Mouse (Mus musculus): ENCODE data around the gene Lst1. TPM values are rescaled to one million over a fixed set of nuclear protein-coding genes. Genes with fewer than 3 reads are reported as not detected.
"Not testable (repeated sequence)": the region's sequence is repeated elsewhere in the genome, so short reads cannot be mapped to it uniquely, and the experiment has no call there.

The Lst1 gene
- 10 to 100 TPM in 1 of 2 experiments, 1 to 10 TPM in 1; 6.1 to 10.1 TPM for total RNA-seq (2021)

DNA sequence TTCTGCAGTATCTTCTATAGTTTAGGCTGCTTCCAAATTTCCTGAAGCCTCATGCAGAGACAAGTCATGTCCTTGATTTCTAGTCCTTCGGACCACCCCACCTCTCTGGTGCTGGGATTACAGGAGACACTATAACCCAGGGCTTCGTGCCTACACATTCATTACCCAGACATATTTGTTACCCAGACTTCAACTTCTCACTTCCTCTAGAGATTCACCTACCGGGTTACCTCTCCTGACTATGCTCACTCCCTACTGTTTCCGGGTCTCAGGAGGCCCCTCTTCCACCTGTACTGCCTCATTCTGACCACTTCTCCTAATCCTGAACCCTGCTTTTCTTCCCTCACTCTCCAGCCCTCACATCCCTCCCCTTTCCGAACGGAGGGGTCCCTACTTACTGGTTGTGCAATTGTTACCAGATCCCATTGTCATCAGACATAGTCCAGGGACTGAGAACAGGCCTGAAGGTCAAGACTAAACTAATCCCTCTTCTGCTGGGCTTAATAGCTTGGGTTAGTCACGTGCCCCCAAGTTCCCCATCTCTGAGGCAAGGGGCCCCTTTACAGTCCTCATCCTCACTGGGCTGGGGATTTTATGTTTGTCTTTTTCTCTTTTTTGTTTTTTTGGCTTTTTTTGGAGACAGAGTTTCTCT, at the start of gene Lst1:
Gene Lst1 (minus strand): TSS at position 481 of the 652 bp plus-strand sequence.
- intact Hi-C loops (cut with DNase I): no loop called here
- DNase-seq (ENCODE audit: low spot score in 2 of 2): no peak

DNA sequence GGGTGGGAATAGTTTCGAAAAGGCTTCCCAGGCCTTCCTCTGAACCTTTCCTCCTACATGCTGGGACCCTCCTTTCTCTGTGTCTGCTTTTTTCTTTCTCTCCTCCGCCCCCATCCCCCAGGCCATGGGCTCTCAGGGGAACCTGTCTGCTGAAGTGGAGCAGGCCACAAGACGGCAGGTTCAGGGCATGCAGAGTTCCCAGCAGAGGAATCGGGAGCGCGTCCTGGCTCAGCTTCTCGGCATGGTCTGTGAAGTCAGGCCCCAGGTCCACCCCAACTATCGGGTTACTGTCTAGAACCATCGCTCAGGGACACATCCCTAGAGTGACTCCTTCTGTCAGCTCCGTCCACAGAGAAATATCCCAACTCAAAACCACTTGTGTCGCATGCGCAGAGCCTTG, 49.3 kb upstream of the Lst1 start:
- DNase-seq (ENCODE audit: low spot score in 2 of 2): no peak
- intact Hi-C loops (cut with DNase I): no loop called here

DNA sequence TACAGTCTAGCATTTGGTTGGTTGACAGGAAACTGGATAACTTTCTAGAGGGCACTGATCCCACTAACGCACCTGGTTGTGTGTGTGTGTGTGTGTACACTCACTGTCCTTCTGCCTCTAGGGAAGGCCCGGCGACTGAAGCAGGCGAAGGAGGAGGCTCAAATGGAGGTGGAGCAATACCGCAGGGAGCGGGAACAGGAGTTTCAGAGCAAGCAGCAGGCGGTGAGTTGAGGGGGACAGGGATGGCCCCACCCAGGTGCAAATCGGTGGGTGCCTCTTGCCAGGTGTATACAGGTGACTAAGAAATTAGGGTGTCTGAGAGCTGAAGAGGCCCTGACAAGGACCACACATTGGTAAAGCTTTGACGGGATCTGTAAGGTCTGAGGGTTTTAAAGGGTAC, 48.8 kb upstream of the Lst1 start:
- peak in 1 of 2 experiments; percentile 62 for DNase-seq (ENCODE audit: low spot score in 2 of 2)
- intact Hi-C loops (cut with DNase I): loop anchor here (1.0 kb wide), 1 partner anchor 116 kb away; the partner anchor contains the start of gene Gpank1

DNA sequence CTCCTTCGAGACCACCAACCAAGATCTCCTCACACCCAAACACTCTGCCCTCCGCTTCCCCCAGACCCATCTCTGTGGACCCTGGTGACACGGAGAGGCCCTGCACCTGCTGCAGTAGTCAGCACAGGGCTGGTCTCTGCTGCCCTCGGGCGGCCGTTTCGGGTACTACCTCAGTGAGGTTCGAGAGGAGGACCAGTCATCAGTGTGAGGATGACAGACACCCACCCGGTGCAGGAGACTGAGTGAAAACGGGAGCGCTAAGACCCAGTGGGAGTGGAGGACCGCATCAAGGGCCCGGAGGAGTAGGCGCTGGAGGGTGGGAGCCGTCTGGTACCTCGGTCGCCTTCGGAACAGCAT, 48.1 kb upstream of the Lst1 start:
- intact Hi-C loops (cut with DNase I): loop anchor here (1.0 kb wide), 1 partner anchor 115 kb away; the partner anchor contains the start of gene Gpank1

DNA sequence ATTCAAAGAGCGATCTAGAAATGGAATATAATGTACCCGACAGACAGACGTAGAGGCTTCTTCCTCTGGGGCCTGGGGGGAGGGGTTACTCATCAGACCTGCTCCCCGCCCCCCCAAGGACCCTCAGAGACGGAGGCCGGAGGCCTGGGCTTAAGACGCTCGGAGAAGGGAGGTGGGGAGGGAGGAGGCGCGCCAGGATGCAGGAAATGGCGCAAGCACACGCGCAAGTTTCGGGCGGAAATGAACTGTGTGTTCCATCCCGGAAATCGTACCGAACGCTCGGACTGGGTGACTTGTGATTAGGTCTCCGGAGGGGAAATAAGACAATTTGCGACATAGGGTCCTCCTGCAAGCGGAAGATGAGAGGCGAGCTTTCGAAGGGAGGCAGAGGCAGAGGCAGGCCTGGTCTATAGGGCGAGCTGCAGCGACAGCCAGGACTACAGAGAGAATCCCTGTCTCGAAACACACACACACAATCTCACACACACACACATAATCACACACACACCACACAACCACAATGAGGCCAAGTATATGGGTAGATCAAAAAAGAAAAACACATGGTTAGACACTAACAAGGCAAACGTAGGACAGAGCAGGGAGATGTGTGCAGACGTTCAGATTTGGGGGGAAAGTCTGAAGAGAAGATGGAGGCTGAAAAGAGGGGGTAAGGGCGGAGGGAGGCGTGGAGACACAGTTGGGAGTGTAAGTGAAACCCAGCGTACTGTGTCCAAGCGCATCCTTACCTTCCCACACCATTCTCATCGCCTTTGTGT, 47.6 kb upstream of the Lst1 start, which contains the start of gene Nfkbil1:
Gene Nfkbil1 (minus strand): TSS at position 179 of the 776 bp plus-strand sequence.
- DNase-seq (ENCODE audit: low spot score in 2 of 2): peak; percentile 91 to 98
- intact Hi-C loops (cut with DNase I): loop anchor here (1.0 kb wide), 2 partner anchors 71 to 115 kb away; partner anchors contain the start of gene Gpank1

More for the DNA sequence above, 48.1 kb upstream of the Lst1 start:
- peak; percentile 99 for DNase-seq (ENCODE audit: low spot score in 2 of 2)

DNA sequence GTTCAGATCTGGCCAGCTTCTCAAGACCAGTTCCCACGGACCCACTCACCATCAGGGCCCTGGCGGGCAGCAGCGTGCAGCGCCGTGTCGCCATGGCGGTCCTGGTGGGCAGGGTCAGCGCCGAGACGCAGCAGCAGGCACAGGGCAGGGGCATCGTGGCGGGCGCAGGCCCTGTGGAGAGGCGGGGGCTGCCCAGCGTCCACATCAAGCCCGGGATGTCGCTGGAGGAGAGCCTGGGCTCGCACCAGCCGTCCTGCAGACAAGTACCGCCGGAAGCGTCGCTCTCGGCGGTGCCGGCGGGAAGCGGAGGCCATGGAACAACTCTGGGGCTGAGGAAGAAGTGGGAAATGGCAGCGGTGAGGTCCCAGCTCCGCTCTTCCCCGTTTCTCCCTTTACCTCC, 46.7 kb upstream of the Lst1 start:
- intact Hi-C loops (cut with DNase I): loop anchor here (1.0 to 5.0 kb wide), 2 partner anchors 38 to 70 kb away; no protein-coding TSS in a partner anchor
- no peak for DNase-seq (ENCODE audit: low spot score in 2 of 2)

DNA sequence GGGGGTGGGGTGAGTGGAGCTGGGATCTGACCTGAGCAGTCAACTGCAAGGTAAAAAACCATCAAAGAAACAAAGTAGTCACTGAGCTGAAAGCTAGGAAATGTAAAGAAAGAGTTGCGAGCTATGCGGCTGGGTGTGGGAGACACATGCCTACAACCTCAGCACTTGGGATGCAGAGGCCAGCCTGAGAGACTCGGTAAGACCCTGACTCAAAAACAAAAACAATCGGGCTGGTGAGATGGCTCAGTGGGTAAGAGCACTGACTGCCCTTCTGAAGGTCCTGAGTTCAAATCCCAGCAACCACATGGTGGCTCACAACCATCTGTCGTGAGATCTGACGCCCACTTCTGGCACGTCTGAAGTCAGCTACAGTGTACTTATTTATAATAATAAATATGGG, 45.9 kb upstream of the Lst1 start:
- not testable (repeated sequence) for DNase-seq (ENCODE audit: low spot score in 2 of 2)
- intact Hi-C loops (cut with DNase I): loop anchor here (5.0 kb wide), 1 partner anchor 37 kb away; no protein-coding TSS in a partner anchor

DNA sequence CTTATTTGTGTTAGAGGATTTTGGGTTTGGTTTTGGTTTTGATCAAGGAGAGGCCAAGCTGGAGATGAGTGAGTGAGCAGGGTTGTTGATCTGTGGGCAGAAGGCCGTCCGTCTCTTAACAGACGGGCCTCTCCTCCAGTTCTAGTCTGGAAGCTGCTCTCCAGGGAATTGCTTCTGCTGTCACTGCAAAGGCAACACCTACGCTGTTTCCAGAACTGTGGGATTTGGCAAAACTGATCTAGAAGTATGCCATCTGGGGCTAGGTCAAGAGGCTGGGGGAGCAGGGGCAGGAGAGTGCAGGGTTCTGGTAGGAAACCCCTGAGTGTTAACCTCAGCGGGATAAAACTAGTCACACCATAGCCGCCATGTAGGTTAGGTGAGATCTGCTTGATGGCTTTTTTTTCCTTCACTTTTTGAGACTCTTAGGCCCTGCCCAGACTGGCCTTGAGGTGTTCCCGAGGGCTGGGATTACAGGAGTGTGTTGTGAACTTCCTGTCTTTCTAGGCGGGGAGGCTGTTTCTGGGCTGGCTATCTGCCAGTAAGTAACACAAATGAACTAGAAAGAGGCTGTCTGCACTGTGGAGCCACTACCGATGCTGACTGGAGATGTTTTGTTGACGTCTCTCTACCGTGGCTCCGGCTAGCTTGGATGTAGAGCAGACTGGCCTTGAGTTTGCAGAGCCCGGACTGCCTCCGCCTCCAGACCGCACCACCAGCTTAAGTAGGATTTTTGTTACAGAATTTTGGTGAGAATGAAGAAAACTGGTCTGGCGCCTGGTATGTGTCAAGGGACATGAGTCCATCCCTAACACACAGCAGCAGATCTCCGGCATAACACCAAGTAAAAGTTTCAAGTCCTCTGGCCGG, 45.1 kb upstream of the Lst1 start, which contains the start of gene Atp6v1g2:
Gene Atp6v1g2 (plus strand): TSS at position 547 of the 867 bp plus-strand sequence.
- intact Hi-C loops (cut with DNase I): loop anchor here (5.0 kb wide), 1 partner anchor 36 kb away; no protein-coding TSS in a partner anchor
- DNase-seq (ENCODE audit: low spot score in 2 of 2): no peak

DNA sequence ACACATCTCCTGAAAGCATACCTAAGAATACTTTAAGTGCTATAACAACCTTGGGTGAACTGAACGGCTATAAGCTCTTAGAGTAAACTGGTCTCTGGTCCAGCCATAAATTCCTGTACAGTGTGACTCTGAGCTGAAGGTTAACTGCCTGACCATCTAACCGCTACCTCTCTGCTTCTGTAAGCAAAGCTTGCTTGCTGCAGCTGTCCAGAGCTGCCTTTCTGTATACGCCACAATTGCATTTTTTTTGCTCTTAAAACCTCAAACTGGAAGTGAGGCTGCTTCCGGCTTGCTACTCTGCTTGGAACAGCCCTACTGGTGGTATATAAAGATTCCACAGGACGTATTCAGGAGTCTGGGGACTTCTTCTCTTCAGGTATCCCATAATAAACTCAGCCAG, 44.4 kb upstream of the Lst1 start:
- intact Hi-C loops (cut with DNase I): loop anchor here (1.0 to 5.0 kb wide), 2 partner anchors 35 to 54 kb away; no protein-coding TSS in a partner anchor
- no peak for DNase-seq (ENCODE audit: low spot score in 2 of 2)

DNA sequence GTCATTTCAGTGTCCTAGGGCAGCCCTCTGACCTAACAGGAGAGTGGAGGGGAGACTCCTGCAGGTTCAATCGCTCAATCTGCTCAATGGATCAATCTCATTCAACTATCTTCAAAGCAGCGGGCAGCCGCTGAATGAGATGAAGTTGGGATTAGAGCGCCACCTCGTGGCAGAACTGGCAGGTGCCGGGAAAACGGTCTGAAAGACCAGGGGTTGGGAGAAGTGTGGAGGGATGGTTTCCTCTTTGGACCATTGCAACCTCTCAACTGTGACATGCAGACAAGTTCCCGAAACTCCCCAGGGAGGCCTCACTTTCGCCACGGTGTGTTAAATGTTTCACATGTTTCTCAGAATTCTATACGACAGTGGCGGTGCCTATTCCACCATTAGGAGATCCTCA, 43.8 kb upstream of the Lst1 start:
- peak; percentile 85 to 86 for DNase-seq (ENCODE audit: low spot score in 2 of 2)
- intact Hi-C loops (cut with DNase I): loop anchor here (1.0 to 5.0 kb wide), 2 partner anchors 35 to 54 kb away; no protein-coding TSS in a partner anchor

DNA sequence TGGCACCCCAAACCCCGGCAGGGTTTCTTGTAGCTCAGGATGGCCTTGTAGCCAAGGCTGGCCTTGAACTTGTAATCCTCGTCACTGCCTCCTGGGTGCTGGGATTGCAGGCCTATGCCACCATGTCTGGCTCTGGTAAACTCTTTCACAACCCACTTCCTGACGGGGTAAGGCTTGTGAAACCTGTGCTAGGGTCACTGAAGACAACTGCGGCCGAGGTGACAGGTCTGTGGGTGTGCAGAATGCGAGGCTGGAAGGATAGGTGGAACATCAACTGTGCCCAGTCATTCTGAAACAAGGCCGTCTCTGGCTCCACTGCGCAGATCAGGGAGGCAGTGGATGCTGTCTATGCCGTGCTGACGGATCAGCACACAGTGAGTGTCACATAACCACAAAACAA, 42.8 kb upstream of the Lst1 start:
- intact Hi-C loops (cut with DNase I): loop anchor here (5.0 kb wide), 1 partner anchor 34 kb away; no protein-coding TSS in a partner anchor
- DNase-seq (ENCODE audit: low spot score in 2 of 2): no peak

DNA sequence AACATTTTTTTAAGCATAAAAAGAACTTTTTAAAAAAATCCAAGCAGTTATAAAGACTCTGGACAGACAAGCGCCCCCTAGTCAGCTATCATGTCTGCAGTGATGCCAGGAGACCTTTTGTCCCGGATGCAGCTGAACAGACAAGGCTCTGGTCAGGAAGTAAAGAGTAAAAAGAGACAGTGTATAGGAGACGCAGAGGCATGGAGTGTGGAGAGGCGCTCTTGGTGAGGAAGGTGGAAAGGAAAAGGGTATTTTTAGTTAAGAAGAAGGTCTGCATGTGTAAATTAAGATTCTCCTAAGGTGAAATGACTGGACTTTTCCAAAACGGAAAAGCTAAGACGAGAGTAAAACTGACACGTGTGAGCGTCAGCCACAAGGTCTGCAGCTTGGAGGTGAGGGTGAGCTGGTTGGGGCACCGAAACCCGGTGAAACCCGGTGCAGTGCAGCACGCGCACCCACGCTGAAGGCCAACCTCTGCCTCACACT, 38.4 kb upstream of the Lst1 start:
- DNase-seq (ENCODE audit: low spot score in 2 of 2): no peak
- intact Hi-C loops (cut with DNase I): no loop called here

DNA sequence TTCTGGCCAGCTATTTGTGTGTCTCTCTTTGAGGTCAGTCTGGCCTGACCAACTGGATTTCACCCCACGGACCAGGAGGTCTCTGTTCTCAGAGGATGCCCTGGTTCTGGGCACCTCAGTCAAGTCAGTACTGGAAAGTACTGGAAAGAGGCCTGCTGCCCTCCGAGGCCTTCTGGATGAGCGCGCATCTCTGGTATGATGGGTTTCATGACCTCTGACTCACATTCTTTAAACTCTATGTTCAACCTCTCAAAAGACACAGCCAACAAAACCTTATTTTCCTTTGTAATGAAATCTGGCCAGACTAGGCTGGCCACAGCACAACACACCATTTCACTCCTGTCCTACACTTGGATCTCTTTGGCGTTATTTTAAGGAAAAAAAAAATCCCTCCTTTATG, 37.2 kb upstream of the Lst1 start:
- intact Hi-C loops (cut with DNase I): no loop called here
- no peak for DNase-seq (ENCODE audit: low spot score in 2 of 2)

DNA sequence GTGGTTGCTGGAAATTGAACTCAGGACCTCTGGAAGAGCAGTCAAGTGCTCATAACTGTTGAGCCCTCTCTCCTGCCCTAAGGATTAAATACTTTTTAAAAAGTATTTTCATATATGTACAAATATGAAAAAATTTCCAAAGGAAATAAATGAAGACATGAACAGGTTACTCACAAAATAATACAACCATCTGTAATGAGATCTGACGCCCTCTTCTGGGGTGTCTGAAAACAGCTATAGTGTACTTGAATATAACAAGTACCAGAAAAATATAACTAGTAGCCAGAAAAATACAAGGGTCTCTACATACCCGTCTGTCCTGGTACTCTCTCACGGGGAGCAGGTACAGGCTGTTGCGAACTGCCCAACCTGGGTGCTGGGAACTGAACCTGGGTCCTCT, 36.4 kb upstream of the Lst1 start:
- intact Hi-C loops (cut with DNase I): no loop called here
- no peak for DNase-seq (ENCODE audit: low spot score in 2 of 2)

DNA sequence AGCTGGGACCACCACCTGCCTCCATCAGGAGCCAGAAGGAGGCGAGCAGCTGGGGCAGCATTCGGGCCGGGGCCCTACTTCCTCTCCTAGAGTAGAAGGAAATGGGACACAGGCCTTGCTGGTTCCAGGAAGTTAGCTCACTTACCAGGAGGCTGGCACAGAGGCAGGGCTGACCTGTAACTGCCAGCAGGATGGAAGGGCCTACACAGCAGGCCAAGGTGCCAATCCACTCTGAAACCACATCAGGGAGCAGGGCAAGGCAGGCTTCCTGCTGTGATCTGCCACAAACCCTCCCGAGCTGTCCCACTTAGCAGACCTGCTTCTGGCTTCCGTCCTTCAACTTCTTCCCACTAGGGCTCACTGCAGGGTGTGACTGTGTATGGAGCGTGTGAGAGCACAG, 34.1 kb upstream of the Lst1 start:
- intact Hi-C loops (cut with DNase I): no loop called here
- DNase-seq (ENCODE audit: low spot score in 2 of 2): no peak

DNA sequence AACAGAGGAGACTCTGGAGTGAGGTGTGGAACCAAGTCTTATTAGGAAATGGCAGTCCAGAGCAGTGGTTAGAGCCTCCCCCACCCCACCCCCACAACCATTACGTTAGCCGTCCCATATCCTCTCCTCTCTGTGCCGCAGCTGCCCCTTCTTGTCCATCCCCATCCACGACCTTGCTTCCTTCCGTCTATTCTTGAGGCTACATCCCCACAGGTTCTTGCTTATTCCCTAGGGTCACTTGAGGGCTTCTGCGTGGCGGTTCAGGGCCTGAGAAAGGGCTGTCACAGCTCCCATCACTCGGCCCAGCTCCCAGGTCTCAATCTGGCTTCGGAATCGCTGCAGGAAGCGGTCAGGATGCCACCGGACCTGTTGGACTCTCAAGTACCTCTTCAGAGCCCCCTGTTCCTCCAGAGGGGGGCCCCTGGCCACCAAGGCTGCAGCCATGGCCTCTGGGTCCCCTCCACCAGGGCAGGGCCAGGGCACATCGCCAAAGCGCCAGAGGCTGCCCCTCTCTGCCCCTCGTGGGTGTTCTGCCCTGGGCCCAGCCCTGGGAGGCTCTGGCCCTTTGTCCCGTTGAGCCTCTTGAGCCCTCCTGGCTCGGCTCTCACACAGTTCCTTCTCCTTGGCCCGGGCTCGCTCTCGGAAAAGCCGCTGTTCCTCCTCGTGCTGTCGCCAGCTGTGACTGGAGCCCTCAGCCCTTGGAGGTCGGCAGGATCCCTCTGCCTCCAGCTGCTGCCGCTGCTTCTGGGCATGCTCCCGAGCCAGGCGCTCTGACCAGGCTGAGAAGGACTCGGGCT, 32.1 kb upstream of the Lst1 start, which contains the start of gene Gm16181:
Gene Gm16181 (plus strand): TSS at position 679 of the 797 bp plus-strand sequence.
- no peak for DNase-seq (ENCODE audit: low spot score in 2 of 2)

DNA sequence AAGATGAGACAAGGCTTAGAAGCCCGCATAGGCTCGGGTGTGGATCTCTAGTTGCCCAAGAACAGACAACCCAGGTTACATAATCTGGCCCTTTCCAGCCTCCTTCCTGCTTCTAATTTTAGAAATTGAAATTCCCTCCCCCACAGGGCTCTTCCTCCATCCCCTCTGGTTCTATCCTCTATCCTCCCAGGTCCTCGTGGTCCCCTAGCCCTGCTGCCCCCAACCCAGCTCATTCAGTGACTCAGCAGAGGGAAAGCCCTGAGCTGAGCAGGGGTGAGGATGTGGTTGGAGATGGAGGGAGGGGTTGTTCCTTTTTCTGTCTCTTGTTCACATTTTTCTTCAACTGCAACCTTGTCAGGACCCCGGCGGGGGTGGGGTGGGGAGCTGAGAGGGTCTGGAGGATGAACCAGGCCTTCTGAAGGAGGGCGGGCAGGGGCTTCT, 31.4 kb upstream of the Lst1 start:
- intact Hi-C loops (cut with DNase I): no loop called here
- no peak for DNase-seq (ENCODE audit: low spot score in 2 of 2)

More for the DNA sequence above, 32.1 kb upstream of the Lst1 start, which contains the start of gene Gm16181:
- intact Hi-C loops (cut with DNase I): no loop called here

DNA sequence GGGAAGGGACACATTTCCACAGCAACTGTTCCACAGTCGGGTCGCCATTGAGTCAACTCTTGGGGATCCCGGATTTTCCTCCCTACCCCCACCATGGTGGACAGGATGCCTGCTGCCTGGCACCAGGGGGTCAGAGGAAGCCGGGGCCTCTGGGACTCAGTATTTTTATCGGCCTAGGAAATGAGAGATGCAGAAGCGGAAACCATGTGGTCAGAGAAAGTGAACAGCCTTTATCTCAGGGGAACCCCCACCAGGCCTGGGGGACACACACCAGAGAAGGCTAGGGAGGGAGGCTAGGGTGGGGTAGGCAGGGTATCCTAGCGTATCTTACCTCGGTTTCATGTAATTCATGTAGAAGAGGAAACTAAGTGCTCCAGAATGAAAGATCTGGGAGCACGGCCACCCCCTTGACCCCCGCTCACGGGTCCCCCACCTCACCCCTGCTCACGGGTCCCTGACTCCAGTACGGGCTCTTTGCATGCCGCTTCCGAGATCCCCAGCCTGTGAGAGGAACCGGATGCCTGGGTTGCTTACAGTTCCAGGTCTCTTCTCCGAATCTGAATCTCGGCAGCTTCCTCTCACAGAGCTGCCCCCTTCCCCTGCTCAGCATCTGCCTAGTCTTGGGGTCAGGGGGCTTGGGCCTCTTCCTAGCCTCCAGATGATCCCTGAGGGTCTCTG, 30.4 kb upstream of the Lst1 start:
- intact Hi-C loops (cut with DNase I): no loop called here
- DNase-seq (ENCODE audit: low spot score in 2 of 2): no peak
